Comparison of ENCODE assay signal across 8 mouse cellular contexts in genomic region chr1:88705799-88706198, GRCm38 (mm10). TPM values are rescaled to one million over a fixed set of nuclear protein-coding genes. Genes with fewer than 3 reads are reported as not detected.
DNase-seq lines count a peak whose midpoint lies in the region; ATAC-seq lines count a peak whose summit lies in the region.

No protein-coding gene starts in this region.

- no peak overlapping the region for H3K9ac ChIP-seq in hindbrain, embryonic 13.5 days

- no peaks in the 10 kb centered on the region for H3K9me3 ChIP-seq in hindbrain, embryonic 13.5 days

- peak; percentile 82 for DNase-seq in Muller cell, postnatal 12 days (ENCODE audit: inconsistent ontology term)
- peak; percentile 97 for DNase-seq in cerebellum, adult 9-10 months
- DNase-seq in frontal cortex, adult 2 months (ENCODE audit: extremely low spot score in 1 of 2, low spot score in 1 of 2) = peak; percentile 83 to 95
- DNase-seq in layer of hippocampus, postnatal 14 days (ENCODE audit: low spot score in 2 of 2) = peak; percentile 93 to 95
- peak; percentile 95 for DNase-seq in lung, postnatal 36 days
- DNase-seq in retina, postnatal 1 day = peak; percentile 94
- DNase-seq in thymus, postnatal 4 days = peak; percentile 95

- H3K27me3 ChIP-seq in hindbrain, embryonic 13.5 days = 0 out of 2 replicates have a peak, but pooled peaks cover 5% of the 10 kb centered on the region

- H3K4me2 ChIP-seq in hindbrain, embryonic 13.5 days = 0 out of 2 replicates have a peak overlapping the region, but pooled peaks have one; percentile 22

- WGBS in hindbrain, embryonic 13.5 days = 1% methylated on average over 15 of the region's 15 CpGs

- ATAC-seq in hindbrain, embryonic 13.5 days (ENCODE audit: low FRiP score) = peak; percentile 61

- H3K4me3 ChIP-seq in hindbrain, embryonic 13.5 days = no peak overlapping the region

- H3K4me1 ChIP-seq in hindbrain, embryonic 13.5 days (replicated peaks) = peaks cover 31% of the 10 kb centered on the region

- no peaks in the 10 kb centered on the region for H3K36me3 ChIP-seq in hindbrain, embryonic 13.5 days

- peak overlapping the region; percentile 12; the same call in 1 of the 2 replicates for H3K27ac ChIP-seq in hindbrain, embryonic 13.5 days

RNA-seq across cellular contexts. Expression of gene Arl4c, which starts 3.8 kb away (rescaled TPM):
- polyA plus RNA-seq in frontal cortex, adult 2 months (2012; rRNA removed) = 19.9 and 22.6 TPM in 2 replicates
- 41.3 and 42.8 TPM in 2 replicates for polyA plus RNA-seq in hindbrain, embryonic 13.5 days (2015; fragmentation: Nextera tagmentation; extraction: Ambion mirVana)
- total RNA-seq in layer of hippocampus, postnatal 14 days (2021) = 10 to 100 TPM; 32.4 to 34.2 TPM
